Mouse (Mus musculus): ENCODE measurements at regions not wholly inside any gene's neighbourhood (a gene's known extent, or its start where the extent isn't known, plus 50 kb on each side); places are given as distances from the start of the nearest gene placed in this dataset.

- TF ChIP-seq CTCF (IDR thresholded peaks at IDR 0.05; ENCODE audit: borderline replicate concordance, insufficient read depth, low read depth, low read length): no peak
- no peak for TF ChIP-seq POLR2A (IDR thresholded peaks at IDR 0.05; ENCODE audit: borderline replicate concordance, insufficient read depth, low read length)
Measured at GRCm38 (mm10) chr13:110673536-110673935, 278.7 kb downstream of the Plk2 start.
